Mouse (Mus musculus) kidney, postnatal 0 days (tissue): ENCODE data around the gene Ank2. TPM values are rescaled to one million over a fixed set of nuclear protein-coding genes. Genes with fewer than 3 reads are reported as not detected.
"Not testable (repeated sequence)": the region's sequence is repeated elsewhere in the genome, so short reads cannot be mapped to it uniquely, and the experiment has no call there.

Experiments
- ATAC-seq: fragments of 200-750 bp; cut with Nextera tagmentation; replicated peaks from 2 replicates; pipeline ENCODE4 v1.8.0; 2017; ENCODE audit warnings: low read depth, moderate number of reproducible peaks, moderate TSS enrichment, moderate library complexity; ENCODE audit not compliant: low FRiP score
- DNase-seq: peaks from one replicate; pipeline ENCODE4 v3.0.0-alpha.2; 2016; ENCODE audit warnings: low spot score
- H3K27ac ChIP-seq: fragments of 300-500 bp; sonication (generic); 2 replicates; pipeline ENCODE4 v1.5.1; 2014; ENCODE audit warnings: mild to moderate bottlenecking
- H3K27me3 ChIP-seq: fragments of 300-500 bp; sonication (generic); 2 replicates; pipeline ENCODE4 v1.6.1; 2014; ENCODE audit warnings: low read length, mixed read lengths; ENCODE audit not compliant: insufficient read depth
- H3K36me3 ChIP-seq: fragments of 300-500 bp; sonication (generic); 2 replicates; pipeline ENCODE4 v1.6.1; 2014; ENCODE audit warnings: low read length, mixed read lengths; ENCODE audit not compliant: insufficient read depth
- H3K4me1 ChIP-seq: fragments of 300-500 bp; sonication (generic); replicated peaks from 2 replicates; pipeline ENCODE4 v1.6.1; 2014; ENCODE audit warnings: antibody characterized with exemption, low read length, mixed read lengths; ENCODE audit not compliant: insufficient read depth
- H3K4me2 ChIP-seq: fragments of 300-500 bp; sonication (generic); 2 replicates; pipeline ENCODE4 v1.6.1; 2014; ENCODE audit warnings: mild to moderate bottlenecking, low read length, moderate library complexity, mixed read lengths
- H3K4me3 ChIP-seq: fragments of 300-500 bp; sonication (generic); replicated peaks from 2 replicates; pipeline ENCODE4 v1.5.1; 2014; ENCODE audit warnings: low read depth, low read length
- H3K9ac ChIP-seq: fragments of 300-500 bp; sonication (generic); 2 replicates; pipeline ENCODE4 v1.6.1; 2014; ENCODE audit warnings: low read depth, low read length
- H3K9me3 ChIP-seq: fragments of 300-500 bp; sonication (generic); replicated peaks from 2 replicates; pipeline ENCODE4 v1.6.1; 2016; ENCODE audit warnings: low read length, inconsistent platforms, mixed read lengths
- CTCF ChIP-seq: IDR thresholded peaks from 2 replicates; pipeline ENCODE4 v1.5.1; 2016; ENCODE audit warnings: antibody characterized with exemption, low read depth, mild to moderate bottlenecking, moderate library complexity
- WGBS: fragments of 180-500 bp; shearing (Covaris S2); extraction: QIAGEN DNeasy Blood & Tissue Kit; methylation state at CpG from one replicate; pipeline ENCODE4 v1.1.7; 2014; 5-methylcytosine and 5-hydroxymethylcytosine counted together
- polyA plus RNA-seq: library from polyadenylated mRNA; unstranded; fragments of >200 nt; fragmentation: Nextera tagmentation; extraction: Ambion mirVana; gene quantifications from 2 replicates; pipeline ENCODE4 v1.2.1, GENCODE M21; 2015

Gene Ank2
- polyA plus RNA-seq, 1 experiment from 2014 or later, result 4.1 TPM

DNA sequence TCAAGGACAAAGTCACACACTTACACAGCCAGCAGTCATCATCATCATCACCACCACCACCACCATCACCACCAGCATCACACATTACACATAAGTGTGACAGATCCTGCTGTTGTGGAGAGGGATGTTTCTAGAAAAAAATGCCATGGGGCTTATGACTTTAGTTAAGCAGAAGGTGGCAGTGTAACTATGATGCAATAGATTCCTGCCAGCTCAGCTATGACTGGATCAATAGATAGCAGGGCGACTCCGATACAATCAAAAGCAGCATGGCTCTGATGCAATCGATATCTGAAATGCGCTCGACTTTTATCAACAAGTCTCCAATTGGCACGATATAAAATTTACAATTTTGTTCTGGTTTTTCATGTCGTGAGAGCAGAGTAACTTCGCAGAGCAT is 172.8 kb downstream of the Ank2 start:
- ATAC-seq, result no peak
- no peak overlapping the region for H3K9ac ChIP-seq
- no peak overlapping the region for H3K4me3 ChIP-seq
- 91% methylated on average over 8 of the region's 8 CpGs for WGBS
- no peak for TF ChIP-seq CTCF
- no peaks in the 10 kb centered on the region for H3K27me3 ChIP-seq
- no peaks in the 10 kb centered on the region for H3K4me1 ChIP-seq
- no peak overlapping the region for H3K4me2 ChIP-seq
- H3K9me3 ChIP-seq, result no peaks in the 10 kb centered on the region
- DNase-seq, result no peak
- H3K27ac ChIP-seq, result no peak overlapping the region
- no peaks in the 10 kb centered on the region for H3K36me3 ChIP-seq

DNA sequence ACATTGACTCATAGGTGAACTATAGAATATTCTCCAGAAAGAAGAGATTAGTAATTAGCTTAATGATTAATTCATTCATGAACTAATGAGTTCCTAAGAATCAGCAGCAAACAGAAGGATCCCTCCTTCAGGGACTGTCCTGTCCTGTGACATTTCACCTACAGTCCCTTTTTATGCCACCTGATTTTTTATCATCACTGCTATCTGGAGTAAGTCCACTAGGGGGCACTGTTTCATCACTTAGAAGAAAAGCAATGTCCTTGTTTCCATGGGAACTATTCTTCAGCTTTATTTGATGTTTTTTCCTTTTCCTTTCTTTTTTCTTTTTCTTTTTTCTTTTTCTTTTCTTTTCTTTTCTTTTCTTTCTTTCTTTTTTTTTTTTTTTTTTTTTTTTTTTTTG is 176.3 kb downstream of the Ank2 start:
- H3K36me3 ChIP-seq, result no peaks in the 10 kb centered on the region
- H3K9ac ChIP-seq, result no peak overlapping the region
- H3K4me2 ChIP-seq, result no peak overlapping the region
- ATAC-seq, result 0 out of 2 replicates have a peak, but pooled peaks have one; percentile 29
- no peaks in the 10 kb centered on the region for H3K27me3 ChIP-seq
- no peaks in the 10 kb centered on the region for H3K9me3 ChIP-seq
- H3K27ac ChIP-seq, result no peak overlapping the region
- peak; percentile 96 for TF ChIP-seq CTCF
- no peaks in the 10 kb centered on the region for H3K4me1 ChIP-seq
- DNase-seq, result peak; percentile 82
- no peak overlapping the region for H3K4me3 ChIP-seq

DNA sequence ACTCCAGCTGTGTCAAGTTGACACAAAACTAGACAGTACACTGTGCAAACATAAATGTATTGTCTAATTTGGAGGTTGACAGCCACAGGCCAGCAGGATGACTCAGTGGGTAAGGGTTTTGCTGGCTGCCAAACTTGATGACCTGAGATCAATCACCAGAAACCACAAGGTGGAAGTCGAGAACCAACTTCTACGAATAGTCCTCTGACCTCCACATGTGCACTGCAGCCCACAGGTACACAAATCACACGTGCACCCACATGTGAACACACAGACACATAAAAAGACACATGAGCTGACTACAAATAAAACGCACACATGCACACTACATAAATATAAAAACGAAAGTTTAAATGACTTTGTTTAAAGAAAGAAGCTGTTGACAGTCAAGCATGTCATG is 177.5 kb downstream of the Ank2 start:
- H3K27me3 ChIP-seq, result no peaks in the 10 kb centered on the region
- no peak overlapping the region for H3K4me3 ChIP-seq
- no peaks in the 10 kb centered on the region for H3K9me3 ChIP-seq
- H3K36me3 ChIP-seq, result no peaks in the 10 kb centered on the region
- TF ChIP-seq CTCF, result no peak
- no peak overlapping the region for H3K4me2 ChIP-seq
- ATAC-seq, result no peak
- H3K4me1 ChIP-seq, result no peaks in the 10 kb centered on the region
- WGBS, result 31% methylated on average over 5 of the region's 5 CpGs
- no peak overlapping the region for H3K9ac ChIP-seq
- DNase-seq, result no peak
- no peak overlapping the region for H3K27ac ChIP-seq

- ATAC-seq, H3K36me3 ChIP-seq, DNase-seq, H3K27me3 ChIP-seq, H3K4me3 ChIP-seq, H3K4me2 ChIP-seq, H3K9ac ChIP-seq, H3K27ac ChIP-seq, H3K9me3 ChIP-seq, H3K4me1 ChIP-seq: not testable (repeated sequence)
- WGBS, result 52% methylated on average over 5 of the region's 5 CpGs
Observed at GRCm38 (mm10) chr3:127321031-127321430, 178.1 kb downstream of the Ank2 start.

- WGBS, result 86% methylated on average over 8 of the region's 8 CpGs
- Histone ChIP-seq H3K9me3 (no peaks in the 10 kb centered on the region), H3K4me3 (no peak overlapping the region), H3K36me3 (no peaks in the 10 kb centered on the region), H3K9ac (no peak overlapping the region), H3K4me1 (no peaks in the 10 kb centered on the region), H3K27ac (no peak overlapping the region), H3K27me3 (no peaks in the 10 kb centered on the region), H3K4me2 (no peak overlapping the region)
- no peak for DNase-seq
- no peak for TF ChIP-seq CTCF
- no peak for ATAC-seq
Observed at GRCm38 (mm10) chr3:127320311-127320710, 178.8 kb downstream of the Ank2 start.

- Histone ChIP-seq H3K9ac (no peak overlapping the region), H3K4me2 (no peak overlapping the region), H3K4me3 (no peak overlapping the region), H3K27ac (no peak overlapping the region), H3K27me3 (no peaks in the 10 kb centered on the region), H3K4me1 (no peaks in the 10 kb centered on the region), H3K9me3 (no peaks in the 10 kb centered on the region), H3K36me3 (no peaks in the 10 kb centered on the region)
- WGBS, result 74% methylated on average over 6 of the region's 6 CpGs
- no peak for TF ChIP-seq CTCF
- DNase-seq (no peak), ATAC-seq (no peak)
Observed at GRCm38 (mm10) chr3:127317641-127318040, 181.5 kb downstream of the Ank2 start.

- WGBS, result 98% methylated on average over 2 of the region's 2 CpGs
- Histone ChIP-seq H3K4me2 (no peak overlapping the region), H3K9me3 (no peaks in the 10 kb centered on the region), H3K36me3 (no peaks in the 10 kb centered on the region), H3K9ac (no peak overlapping the region), H3K27me3 (no peaks in the 10 kb centered on the region), H3K27ac (no peak overlapping the region), H3K4me3 (no peak overlapping the region), H3K4me1 (no peaks in the 10 kb centered on the region)
- DNase-seq, result no peak
- ATAC-seq, result no peak
- TF ChIP-seq CTCF, result no peak
Observed at GRCm38 (mm10) chr3:127316717-127317116, 182.4 kb downstream of the Ank2 start.
